Mouse (Mus musculus) right cerebral cortex, adult 18-20 months (tissue): Measurements from ENCODE around the gene Ttc28.
A peak's percentile ranks its signal among the peaks of the same experiment; 100 is the strongest.

Experiments
- DNase-seq: peaks from one replicate; pipeline ENCODE4 v3.0.0; 2022; ENCODE audit warnings: mixed read lengths

Ttc28 gene

GRCm38 (mm10) chr5:111138927-111139565, 259.4 kb downstream of the Ttc28 start:
- no peak for DNase-seq

- DNase-seq: no peak
Observed at GRCm38 (mm10) chr5:111139622-111140021, 260.0 kb downstream of the Ttc28 start.

- no peak for DNase-seq
Observed at GRCm38 (mm10) chr5:111141139-111141885, 261.7 kb downstream of the Ttc28 start.

- no peak for DNase-seq
Observed at GRCm38 (mm10) chr5:111142837-111143236, 263.2 kb downstream of the Ttc28 start.

GRCm38 (mm10) chr5:111144411-111144810, 264.8 kb downstream of the Ttc28 start:
- no peak for DNase-seq

GRCm38 (mm10) chr5:111150581-111150980, 271.0 kb downstream of the Ttc28 start:
- DNase-seq: peak; percentile 58

- no peak for DNase-seq
Observed at GRCm38 (mm10) chr5:111151882-111152759, 272.5 kb downstream of the Ttc28 start.

- DNase-seq: no peak
Observed at GRCm38 (mm10) chr5:111154586-111154985, 275.0 kb downstream of the Ttc28 start.

GRCm38 (mm10) chr5:111155271-111155670, 275.7 kb downstream of the Ttc28 start:
- DNase-seq: no peak

- DNase-seq: no peak
Observed at GRCm38 (mm10) chr5:111155928-111156327, 276.3 kb downstream of the Ttc28 start.

- DNase-seq: no peak
Observed at GRCm38 (mm10) chr5:111158266-111158665, 278.7 kb downstream of the Ttc28 start.

- no peak for DNase-seq
Observed at GRCm38 (mm10) chr5:111159628-111160321, 280.2 kb downstream of the Ttc28 start.

GRCm38 (mm10) chr5:111161146-111161930, 281.7 kb downstream of the Ttc28 start:
- no peak for DNase-seq

- no peak for DNase-seq
Observed at GRCm38 (mm10) chr5:111162857-111163256, 283.3 kb downstream of the Ttc28 start.

- DNase-seq: no peak
Observed at GRCm38 (mm10) chr5:111163377-111163776, 283.8 kb downstream of the Ttc28 start.

- no peak for DNase-seq
Observed at GRCm38 (mm10) chr5:111164348-111164920, 284.8 kb downstream of the Ttc28 start.

- no peak for DNase-seq
Observed at GRCm38 (mm10) chr5:111170383-111170782, 290.8 kb downstream of the Ttc28 start.

GRCm38 (mm10) chr5:111175410-111175809, 295.8 kb downstream of the Ttc28 start:
- no peak for DNase-seq

- DNase-seq: no peak
Observed at GRCm38 (mm10) chr5:111175842-111176241, 296.2 kb downstream of the Ttc28 start.

- DNase-seq: no peak
Observed at GRCm38 (mm10) chr5:111176441-111176840, 296.8 kb downstream of the Ttc28 start.

- DNase-seq: no peak
Observed at GRCm38 (mm10) chr5:111178324-111179076, 298.9 kb downstream of the Ttc28 start.
